Mouse (Mus musculus) heart, embryonic 16.5 days (tissue): ENCODE measurements around the gene Zfp277. TPM values are rescaled to one million over a fixed set of nuclear protein-coding genes. Genes with fewer than 3 reads are reported as not detected.

ENCODE experiments used
- ATAC-seq: fragments of 200-750 bp; cut with Nextera tagmentation; replicated peaks from 2 replicates; pipeline ENCODE4 v1.8.0; 2017; ENCODE audit warnings: moderate number of reproducible peaks; ENCODE audit not compliant: insufficient read depth, low FRiP score; ENCODE audit errors: extremely low read depth
- H3K27ac ChIP-seq: fragments of 300-500 bp; sonication (generic); 2 replicates; pipeline ENCODE4 v1.5.1; 2014; ENCODE audit warnings: mild to moderate bottlenecking, low read length, control low read depth, moderate library complexity
- H3K27me3 ChIP-seq: fragments of 300-500 bp; sonication (generic); 2 replicates; pipeline ENCODE4 v1.6.1; 2014; ENCODE audit warnings: low read length, mixed read lengths; ENCODE audit not compliant: control insufficient read depth, insufficient read depth
- H3K36me3 ChIP-seq: fragments of 300-500 bp; sonication (generic); 2 replicates; pipeline ENCODE4 v1.6.1; 2014; ENCODE audit not compliant: control insufficient read depth, insufficient read depth
- H3K4me1 ChIP-seq: fragments of 300-500 bp; sonication (generic); 2 replicates; pipeline ENCODE4 v1.6.1; 2014; ENCODE audit warnings: low read length, mixed read lengths; ENCODE audit not compliant: control insufficient read depth, insufficient read depth
- H3K4me2 ChIP-seq: fragments of 300-500 bp; sonication (generic); 2 replicates; pipeline ENCODE4 v1.6.1; 2014; ENCODE audit warnings: low read depth, mild to moderate bottlenecking, control low read depth, low read length
- H3K4me3 ChIP-seq: fragments of 300-500 bp; sonication (generic); 2 replicates; pipeline ENCODE4 v1.5.1; 2014; ENCODE audit warnings: mild to moderate bottlenecking, control low read depth, low read length
- H3K9ac ChIP-seq: fragments of 300-500 bp; sonication (generic); 2 replicates; pipeline ENCODE4 v1.6.1; 2014; ENCODE audit warnings: low read length, control low read depth
- H3K9me3 ChIP-seq: fragments of 300-500 bp; sonication (generic); replicated peaks from 2 replicates; pipeline ENCODE4 v1.6.1; 2016; ENCODE audit warnings: low read length; ENCODE audit not compliant: control insufficient read depth
- WGBS: fragments of 180-500 bp; shearing (Covaris S2); extraction: QIAGEN DNeasy Blood & Tissue Kit; methylation state at CpG from one replicate; pipeline ENCODE4 v1.1.7; 2014; 5-methylcytosine and 5-hydroxymethylcytosine counted together
- polyA plus RNA-seq: library from polyadenylated mRNA; unstranded; fragments of >200 nt; fragmentation: Nextera tagmentation; extraction: Ambion mirVana; gene quantifications from 2 replicates; pipeline ENCODE4 v1.2.1, GENCODE M21; 2015

The Zfp277 gene
- polyA plus RNA-seq, 1 experiment from 2014 or later = 28.0 TPM

- H3K9ac ChIP-seq = no peak overlapping the region
- H3K9me3 ChIP-seq = no peaks in the 10 kb centered on the region
- ATAC-seq = no peak
- no peaks in the 10 kb centered on the region for H3K36me3 ChIP-seq
- H3K27me3 ChIP-seq = no peaks in the 10 kb centered on the region
- peaks cover 4% of the 10 kb centered on the region; the same call in 1 of the 2 replicates for H3K4me1 ChIP-seq
- H3K4me3 ChIP-seq = no peak overlapping the region
- H3K4me2 ChIP-seq = no peak overlapping the region
- H3K27ac ChIP-seq = no peak overlapping the region
- WGBS = 43% methylated on average over 6 of the region's 6 CpGs
These were observed 141.7 kb downstream of the Zfp277 start for GRCm38 (mm10) chr12:40303960-40304359.

GRCm38 (mm10) chr12:40298636-40299035 is 147.1 kb downstream of the Zfp277 start:
- H3K9me3 ChIP-seq = no peaks in the 10 kb centered on the region
- H3K9ac ChIP-seq = no peak overlapping the region
- no peak for ATAC-seq
- peaks cover 5% of the 10 kb centered on the region for H3K4me1 ChIP-seq
- no peak overlapping the region for H3K4me2 ChIP-seq
- no peak overlapping the region for H3K27ac ChIP-seq
- H3K36me3 ChIP-seq = no peaks in the 10 kb centered on the region
- 39% methylated on average over 3 of the region's 3 CpGs for WGBS
- H3K4me3 ChIP-seq = no peak overlapping the region
- H3K27me3 ChIP-seq = no peaks in the 10 kb centered on the region

- WGBS = 69% methylated on average over 4 of the region's 4 CpGs
- no peak for ATAC-seq
These were observed 159.2 kb downstream of the Zfp277 start for GRCm38 (mm10) chr12:40286539-40286938.

GRCm38 (mm10) chr12:40280596-40281325 is 164.9 kb downstream of the Zfp277 start:
- H3K4me3 ChIP-seq = no peak overlapping the region
- no peaks in the 10 kb centered on the region for H3K27me3 ChIP-seq
- ATAC-seq = no peak
- no peak overlapping the region for H3K9ac ChIP-seq
- 87% methylated on average over 4 of the region's 4 CpGs for WGBS
- H3K9me3 ChIP-seq = no peaks in the 10 kb centered on the region
- H3K36me3 ChIP-seq = no peaks in the 10 kb centered on the region
- no peak overlapping the region for H3K27ac ChIP-seq
- no peaks in the 10 kb centered on the region for H3K4me1 ChIP-seq
- H3K4me2 ChIP-seq = no peak overlapping the region

More at GRCm38 (mm10) chr12:40286539-40286938, 159.2 kb downstream of the Zfp277 start:
- H3K27me3 ChIP-seq = no peaks in the 10 kb centered on the region
- H3K9ac ChIP-seq = no peak overlapping the region
- H3K9me3 ChIP-seq = peaks cover 4% of the 10 kb centered on the region; the same call in 1 of the 2 replicates
- H3K36me3 ChIP-seq = no peaks in the 10 kb centered on the region
- no peak overlapping the region for H3K4me2 ChIP-seq
- H3K27ac ChIP-seq = no peak overlapping the region
- no peak overlapping the region for H3K4me3 ChIP-seq
- no peaks in the 10 kb centered on the region for H3K4me1 ChIP-seq

GRCm38 (mm10) chr12:40277581-40277980 is 168.1 kb downstream of the Zfp277 start:
- Histone ChIP-seq H3K27me3 (no peaks in the 10 kb centered on the region), H3K27ac (no peak overlapping the region), H3K4me2 (no peak overlapping the region), H3K4me3 (no peak overlapping the region), H3K9me3 (no peaks in the 10 kb centered on the region), H3K36me3 (no peaks in the 10 kb centered on the region), H3K4me1 (no peaks in the 10 kb centered on the region), H3K9ac (no peak overlapping the region)
- WGBS = 78% methylated on average over 3 of the region's 3 CpGs
- no peak for ATAC-seq

GRCm38 (mm10) chr12:40274931-40275330 is 170.8 kb downstream of the Zfp277 start:
- Histone ChIP-seq H3K4me2 (no peak overlapping the region), H3K27ac (no peak overlapping the region), H3K4me3 (no peak overlapping the region), H3K36me3 (no peaks in the 10 kb centered on the region), H3K9ac (no peak overlapping the region), H3K9me3 (no peaks in the 10 kb centered on the region), H3K4me1 (no peaks in the 10 kb centered on the region), H3K27me3 (no peaks in the 10 kb centered on the region)
- no peak for ATAC-seq

GRCm38 (mm10) chr12:40273339-40273738 is 172.4 kb downstream of the Zfp277 start:
- no peak overlapping the region for H3K4me3 ChIP-seq
- H3K27me3 ChIP-seq = no peaks in the 10 kb centered on the region
- no peaks in the 10 kb centered on the region for H3K9me3 ChIP-seq
- H3K4me2 ChIP-seq = no peak overlapping the region
- WGBS = 69% methylated on average over 4 of the region's 4 CpGs
- no peak overlapping the region for H3K9ac ChIP-seq
- no peak for ATAC-seq
- no peaks in the 10 kb centered on the region for H3K4me1 ChIP-seq
- no peak overlapping the region for H3K27ac ChIP-seq
- no peaks in the 10 kb centered on the region for H3K36me3 ChIP-seq

GRCm38 (mm10) chr12:40272710-40273109 is 173.0 kb downstream of the Zfp277 start:
- ATAC-seq = no peak
- Histone ChIP-seq H3K4me1 (no peaks in the 10 kb centered on the region), H3K9me3 (no peaks in the 10 kb centered on the region), H3K27me3 (no peaks in the 10 kb centered on the region), H3K9ac (no peak overlapping the region), H3K4me2 (no peak overlapping the region), H3K27ac (no peak overlapping the region), H3K36me3 (no peaks in the 10 kb centered on the region), H3K4me3 (no peak overlapping the region)
- 79% methylated on average over 4 of the region's 4 CpGs for WGBS

- no peak overlapping the region for H3K4me2 ChIP-seq
- H3K9ac ChIP-seq = no peak overlapping the region
- no peaks in the 10 kb centered on the region for H3K27me3 ChIP-seq
- H3K36me3 ChIP-seq = no peaks in the 10 kb centered on the region
- no peaks in the 10 kb centered on the region for H3K4me1 ChIP-seq
- H3K27ac ChIP-seq = no peak overlapping the region
- H3K9me3 ChIP-seq = no peaks in the 10 kb centered on the region
- H3K4me3 ChIP-seq = no peak overlapping the region
- WGBS = 69% methylated on average over 2 of the region's 2 CpGs
- ATAC-seq = no peak
These were observed 177.4 kb downstream of the Zfp277 start for GRCm38 (mm10) chr12:40268313-40268712.
